Comparison of ENCODE assay signal across 11 mouse cellular contexts in genomic region chr5:151166266-151166665, GRCm38 (mm10).
DNase-seq lines count a peak whose midpoint lies in the region; ATAC-seq lines count a peak whose summit lies in the region.
"Had no signal": no experiment of that assay in that cellular context is flagged by ENCODE, and none has a peak within 500 bp of the region (broad histone marks: within the 10 kb centered on the region; RNA-seq: fewer than 3 reads in every experiment).

No protein-coding gene starts in this region.

- H3K4me2 ChIP-seq in heart, embryonic 13.5 days: no peak overlapping the region
- no peak overlapping the region for H3K4me2 ChIP-seq in hindbrain, embryonic 11.5 days (replicated peaks; ENCODE audit: low read depth, low read length)
- H3K4me2 ChIP-seq in midbrain, embryonic 15.5 days: no peak overlapping the region
- H3K4me2 ChIP-seq: embryonic facial prominence, embryonic 15.5 days had no signal

- no peak overlapping the region for H3K4me3 ChIP-seq in heart, embryonic 13.5 days
- no peak overlapping the region for H3K4me3 ChIP-seq in hindbrain, embryonic 11.5 days (ENCODE audit: low read depth, low read length)
- H3K4me3 ChIP-seq in midbrain, embryonic 15.5 days: no peak overlapping the region
- H3K4me3 ChIP-seq: embryonic facial prominence, embryonic 15.5 days; myocyte had no signal

- DNase-seq in frontal cortex, postnatal 36 days (ENCODE audit: low spot score in 2 of 2): peak; percentile 30 to 31
- DNase-seq in frontal cortex, postnatal 14 days (ENCODE audit: low spot score in 2 of 2): no peak
- peak; percentile 85 for DNase-seq in Muller cell, postnatal 12 days (ENCODE audit: inconsistent ontology term)
- peak; percentile 27 to 46 for DNase-seq in kidney, postnatal 4 days
- DNase-seq in hindbrain, embryonic 11.5 days (ENCODE audit: low spot score): no peak
- no peak for DNase-seq in spleen, postnatal 14 days (ENCODE audit: low spot score in 2 of 2)

- no peaks in the 10 kb centered on the region for H3K9me3 ChIP-seq in heart, embryonic 13.5 days
- no peaks in the 10 kb centered on the region for H3K9me3 ChIP-seq in hindbrain, embryonic 11.5 days (ENCODE audit: control insufficient read depth, low read length)
- no peaks in the 10 kb centered on the region for H3K9me3 ChIP-seq in midbrain, embryonic 15.5 days
- H3K9me3 ChIP-seq: embryonic facial prominence, embryonic 15.5 days had no signal

- peaks cover 4% of the 10 kb centered on the region; the same call in 1 of the 2 replicates for H3K36me3 ChIP-seq in heart, embryonic 13.5 days
- no peaks in the 10 kb centered on the region for H3K36me3 ChIP-seq in hindbrain, embryonic 11.5 days (ENCODE audit: control insufficient read depth, insufficient read depth, low read length)
- no peaks in the 10 kb centered on the region for H3K36me3 ChIP-seq in midbrain, embryonic 15.5 days (replicated peaks)
- H3K36me3 ChIP-seq: embryonic facial prominence, embryonic 15.5 days had no signal

- 49% methylated on average over 5 of the region's 5 CpGs for WGBS in heart, embryonic 13.5 days
- 82% methylated on average over 5 of the region's 5 CpGs for WGBS in hindbrain, embryonic 11.5 days
- WGBS in midbrain, embryonic 15.5 days: 83% methylated on average over 5 of the region's 5 CpGs

- no peaks in the 10 kb centered on the region for H3K27me3 ChIP-seq in heart, embryonic 13.5 days (replicated peaks)
- H3K27me3 ChIP-seq in hindbrain, embryonic 11.5 days (ENCODE audit: control insufficient read depth, insufficient read depth, low read length): no peaks in the 10 kb centered on the region
- no peaks in the 10 kb centered on the region for H3K27me3 ChIP-seq in midbrain, embryonic 15.5 days (replicated peaks)
- H3K27me3 ChIP-seq: CH12.LX; embryonic facial prominence, embryonic 15.5 days had no signal

- H3K4me1 ChIP-seq in heart, embryonic 13.5 days: peaks cover 25% of the 10 kb centered on the region
- H3K4me1 ChIP-seq in hindbrain, embryonic 11.5 days (replicated peaks; ENCODE audit: control insufficient read depth, insufficient read depth, low read length): no peaks in the 10 kb centered on the region; the same call in 1 of the 2 replicates
- no peaks in the 10 kb centered on the region for H3K4me1 ChIP-seq in midbrain, embryonic 15.5 days

- ATAC-seq in heart, embryonic 13.5 days (ENCODE audit: extremely low read depth, insufficient number of reproducible peaks, low FRiP score, low TSS enrichment): no peak
- no peak for ATAC-seq in hindbrain, embryonic 11.5 days (ENCODE audit: low FRiP score)
- ATAC-seq in midbrain, embryonic 15.5 days (replicated peaks): no peak

- peak overlapping the region; percentile 48; the same call in 1 of the 2 replicates for H3K27ac ChIP-seq in heart, embryonic 13.5 days (replicated peaks)
- H3K27ac ChIP-seq in hindbrain, embryonic 11.5 days (ENCODE audit: low read depth, low read length): no peak overlapping the region
- no peak overlapping the region for H3K27ac ChIP-seq in midbrain, embryonic 15.5 days
- H3K27ac ChIP-seq: embryonic facial prominence, embryonic 15.5 days had no signal

- H3K9ac ChIP-seq in heart, embryonic 13.5 days: no peak overlapping the region
- H3K9ac ChIP-seq in hindbrain, embryonic 11.5 days (ENCODE audit: low read depth, low read length): no peak overlapping the region
- H3K9ac ChIP-seq in midbrain, embryonic 15.5 days: no peak overlapping the region
- H3K9ac ChIP-seq: embryonic facial prominence, embryonic 15.5 days had no signal

Comparison
In these comparisons a context has a peak if more than half of its experiments do, and no peak if none do; other contexts are left out.
1. DNase-seq: peak in frontal cortex, postnatal 36 days (2 of 2), Muller cell, postnatal 12 days (single experiment) and kidney, postnatal 4 days (2 of 2); none in frontal cortex, postnatal 14 days (0 of 2), hindbrain, embryonic 11.5 days (single experiment) and spleen, postnatal 14 days (0 of 2).